22 mouse cellular contexts compared by ENCODE assay signal in the genomic region with DNA sequence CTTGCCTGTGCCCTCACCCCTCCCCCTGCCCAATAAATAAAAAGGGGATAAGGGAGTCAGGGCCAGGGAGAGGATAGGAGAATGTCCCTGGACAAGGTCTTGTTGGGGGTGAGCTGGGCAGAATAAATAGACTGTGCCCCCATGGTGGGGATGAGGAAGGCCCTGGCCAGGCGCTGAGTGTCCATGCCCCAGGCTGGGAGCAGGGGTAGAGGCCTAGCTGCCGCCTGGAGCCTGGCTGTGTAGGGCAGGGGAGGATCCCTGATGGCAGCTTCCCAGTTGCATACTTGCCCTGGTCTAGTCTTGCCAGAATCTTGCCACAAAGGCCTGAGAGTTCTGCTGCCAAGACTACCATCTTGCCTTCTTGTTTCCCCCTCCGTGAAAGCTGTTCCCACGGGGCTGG. TPM values are rescaled to one million over a fixed set of nuclear protein-coding genes. Genes with fewer than 3 reads are reported as not detected.
"Had no signal": no experiment of that assay in that cellular context is flagged by ENCODE, and none has a peak within 500 bp of the region (broad histone marks: within the 10 kb centered on the region; RNA-seq: fewer than 3 reads in every experiment).

No protein-coding gene starts in this region.

- H3K4me3 ChIP-seq: left cerebral cortex, adult 2 months; limb, embryonic 15.5 days; liver, embryonic 12.5 days; neural tube, embryonic 13.5 days had no signal

- H3K27me3 ChIP-seq: limb, embryonic 15.5 days; liver, embryonic 12.5 days; neural tube, embryonic 13.5 days had no signal

- H3K27ac ChIP-seq: left cerebral cortex, adult 2 months; limb, embryonic 15.5 days; liver, embryonic 12.5 days; neural tube, embryonic 13.5 days had no signal

- H3K9me3 ChIP-seq: limb, embryonic 15.5 days; liver, embryonic 12.5 days; neural tube, embryonic 13.5 days had no signal

- ATAC-seq: liver, embryonic 12.5 days; midbrain, embryonic 16.5 days had no signal

- H3K9ac ChIP-seq: limb, embryonic 15.5 days; liver, embryonic 12.5 days; lung, embryonic 14.5 days; neural tube, embryonic 13.5 days had no signal

- DNase-seq: kidney, adult 8-10 months; kidney, postnatal 25 days; lung, embryonic 14.5 days; lung, postnatal 10 days; lung, postnatal 4 days; retina, postnatal 1 day; right cerebral cortex, postnatal 14 days; thymus, postnatal 4 days had no signal

- H3K4me1 ChIP-seq: neural tube, embryonic 13.5 days had no signal

- H3K4me2 ChIP-seq: limb, embryonic 15.5 days; liver, embryonic 12.5 days; lung, embryonic 14.5 days; midbrain, embryonic 11.5 days; neural tube, embryonic 13.5 days had no signal

RNA-seq across cellular contexts. Expression of a gene that starts 1.7 kb away (rescaled TPM):
- total RNA-seq: layer of hippocampus, adult 18-20 months; layer of hippocampus, postnatal 25 days; left cerebral cortex, adult 2 months; left cerebral cortex, postnatal 14 days; megakaryocyte, adult 5-6 weeks had no signal
- polyA plus RNA-seq: liver, embryonic 12.5 days; liver, embryonic 16.5 days; midbrain, embryonic 16.5 days; neural tube, embryonic 13.5 days had no signal

RNA-seq across cellular contexts. Expression of a gene that starts 43.7 kb away (rescaled TPM):
- total RNA-seq: layer of hippocampus, adult 18-20 months; layer of hippocampus, postnatal 25 days; left cerebral cortex, adult 2 months had no signal
- polyA plus RNA-seq: kidney, embryonic 16.5 days; limb, embryonic 11.5 days; limb, embryonic 15.5 days; liver, embryonic 12.5 days; liver, embryonic 16.5 days; lung, embryonic 14.5 days; midbrain, embryonic 11.5 days; midbrain, embryonic 16.5 days; neural tube, embryonic 13.5 days; stomach, embryonic 16.5 days had no signal
